Mouse (Mus musculus): Measurements from ENCODE around the gene Gpr3. TPM values are rescaled to one million over a fixed set of nuclear protein-coding genes. Genes with fewer than 3 reads are reported as not detected.
A peak's percentile ranks its signal among the peaks of the same experiment; 100 is the strongest.

The Gpr3 gene
- polyA plus RNA-seq, 1 experiment from 2014 or later = not detected

DNA sequence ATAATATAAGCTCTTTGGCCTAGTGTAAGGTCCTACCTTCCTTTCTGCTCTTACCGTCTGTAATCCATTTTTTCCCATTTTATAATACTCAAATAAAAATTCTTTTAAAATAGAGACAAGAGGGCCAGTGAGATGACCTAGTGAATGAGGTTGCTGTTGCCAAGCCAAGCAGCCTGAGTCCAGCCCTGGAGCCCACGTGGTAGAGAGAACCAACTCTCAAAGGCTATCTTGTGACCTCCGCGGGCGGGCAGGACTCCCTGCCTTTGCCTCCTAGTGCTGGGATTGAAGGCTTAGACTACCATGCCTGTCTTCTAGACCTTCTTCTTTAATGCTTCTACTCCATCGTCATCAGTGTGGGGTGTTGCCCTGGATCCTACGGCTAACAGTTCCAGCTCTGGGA is 33.1 kb downstream of the Gpr3 start:
- ATAC-seq (ENCODE audit: low read depth) = no peak

DNA sequence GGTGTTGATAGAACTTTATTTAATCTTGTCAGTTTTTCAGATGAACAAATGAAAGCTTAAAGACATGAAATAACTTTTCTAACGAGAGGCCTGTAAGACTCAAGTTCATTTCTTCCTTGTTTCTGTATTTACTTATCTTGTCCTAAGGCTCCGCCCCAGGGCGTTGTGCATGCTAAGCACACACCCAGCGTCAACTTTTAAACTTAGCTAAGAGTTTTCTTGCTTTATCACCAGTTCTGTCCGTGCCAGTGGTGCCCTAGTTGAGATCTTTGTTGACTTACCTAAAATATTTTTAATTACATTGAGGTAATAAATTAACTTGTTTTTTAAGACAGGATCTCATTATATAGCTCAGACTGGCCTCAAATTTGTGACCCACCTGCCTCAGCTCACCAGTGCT is 34.0 kb downstream of the Gpr3 start:
- 26% methylated on average over 5 of the region's 5 CpGs for WGBS (ENCODE audit: insufficient replicate concordance)
- no peaks in the 10 kb centered on the region for H3K9me3 ChIP-seq (replicated peaks)
- H3K4me2 ChIP-seq = peak overlapping the region; percentile 43
- peaks cover 52% of the 10 kb centered on the region for H3K36me3 ChIP-seq
- ATAC-seq (ENCODE audit: low read depth) = peak; percentile 80
- peak overlapping the region; percentile 44 for H3K9ac ChIP-seq
- H3K4me3 ChIP-seq (replicated peaks) = no peak overlapping the region
- H3K27ac ChIP-seq = peak overlapping the region; percentile 81
- H3K4me1 ChIP-seq (replicated peaks) = peaks cover 63% of the 10 kb centered on the region
- DNase-seq = no peak
- no peaks in the 10 kb centered on the region for H3K27me3 ChIP-seq

More for the DNA sequence above, 33.1 kb downstream of the Gpr3 start:
- 87% methylated on average over 7 of the region's 7 CpGs for WGBS (ENCODE audit: insufficient replicate concordance)
- H3K4me3 ChIP-seq (replicated peaks) = no peak overlapping the region
- H3K27me3 ChIP-seq = no peaks in the 10 kb centered on the region
- H3K9ac ChIP-seq = no peak overlapping the region
- H3K27ac ChIP-seq = 0 out of 2 replicates have a peak overlapping the region, but pooled peaks have one; percentile 81
- no peak overlapping the region for H3K4me2 ChIP-seq
- no peak for DNase-seq
- H3K4me1 ChIP-seq (replicated peaks) = peaks cover 64% of the 10 kb centered on the region
- peaks cover 58% of the 10 kb centered on the region for H3K36me3 ChIP-seq
- H3K9me3 ChIP-seq (replicated peaks) = no peaks in the 10 kb centered on the region

DNA sequence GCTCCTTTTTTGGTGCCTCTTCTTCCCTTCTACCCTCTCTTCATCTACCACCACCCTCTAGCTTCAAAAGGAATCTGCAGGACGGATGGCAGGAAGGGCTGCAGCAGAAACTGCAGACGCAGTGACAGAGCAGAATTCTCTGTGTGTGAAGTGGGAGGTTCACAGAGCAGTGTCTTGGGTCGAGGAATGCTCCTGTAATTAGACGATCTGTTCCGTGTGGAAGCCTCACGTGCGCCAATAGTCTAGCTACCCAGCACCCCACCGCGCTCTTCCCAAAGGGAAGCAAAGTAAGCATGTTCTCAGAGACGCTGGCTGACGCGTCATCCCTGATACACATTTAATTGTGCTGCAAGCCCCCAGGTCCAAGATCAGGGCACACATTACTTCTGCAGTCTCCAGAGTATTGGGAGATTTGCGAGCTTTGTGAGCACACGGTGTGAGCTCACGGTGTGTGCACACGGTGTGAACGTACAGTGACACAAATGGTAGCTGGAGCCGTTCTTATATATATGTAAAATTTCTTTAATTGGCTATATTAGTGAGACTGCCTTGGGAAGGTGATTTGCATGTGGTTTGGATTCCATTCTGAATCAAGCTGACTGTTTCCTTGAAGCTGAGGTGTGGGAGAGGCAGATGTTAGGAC is 35.5 kb downstream of the Gpr3 start:
- peaks cover 49% of the 10 kb centered on the region for H3K36me3 ChIP-seq
- peak overlapping the region; percentile 81 for H3K27ac ChIP-seq
- no peak overlapping the region for H3K4me3 ChIP-seq (replicated peaks)
- peaks cover 67% of the 10 kb centered on the region for H3K4me1 ChIP-seq (replicated peaks)
- no peak for DNase-seq
- 91% methylated on average over 18 of the region's 18 CpGs for WGBS (ENCODE audit: insufficient replicate concordance)
- no peak overlapping the region for H3K4me2 ChIP-seq
- ATAC-seq (ENCODE audit: low read depth) = no peak
- no peaks in the 10 kb centered on the region for H3K27me3 ChIP-seq
- H3K9ac ChIP-seq = no peak overlapping the region
- no peaks in the 10 kb centered on the region for H3K9me3 ChIP-seq (replicated peaks)

DNA sequence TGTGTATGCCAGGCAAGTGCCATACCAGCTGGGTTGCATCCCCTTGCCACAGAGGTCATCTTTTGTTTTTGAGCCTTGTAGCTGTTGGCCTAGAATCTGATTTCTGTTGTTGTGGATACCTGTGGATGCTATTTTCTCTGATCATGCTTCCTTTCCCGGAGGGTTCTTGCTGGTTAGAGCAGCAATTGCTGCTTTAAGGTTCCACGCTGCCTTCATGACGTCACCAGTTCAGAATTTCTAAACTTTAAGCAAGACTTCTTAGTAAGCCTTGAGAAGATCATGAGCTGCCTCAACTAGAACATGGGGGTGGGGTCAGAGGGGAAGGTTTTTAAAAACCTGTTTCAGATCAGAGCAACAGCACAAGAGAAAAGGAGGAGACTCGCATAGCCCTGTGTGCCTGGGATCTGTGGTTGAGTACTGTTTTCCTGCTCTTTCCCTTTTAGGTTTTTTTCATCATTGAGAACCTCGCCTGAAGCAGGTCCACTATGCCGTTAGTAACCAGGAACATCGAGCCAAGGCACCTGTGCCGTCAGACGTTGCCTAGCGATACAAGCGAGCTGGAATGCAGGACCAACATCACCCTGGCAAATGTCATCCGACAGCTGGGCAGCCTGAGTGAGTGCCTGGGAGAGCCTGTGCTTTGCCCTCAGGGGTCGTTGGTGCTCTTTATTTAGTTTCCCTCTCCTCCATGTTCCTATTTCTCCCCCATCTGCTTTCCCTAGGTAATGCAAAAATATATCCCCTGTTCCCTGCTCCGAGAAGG is 36.2 kb downstream of the Gpr3 start:
- peaks cover 73% of the 10 kb centered on the region for H3K4me1 ChIP-seq (replicated peaks)
- H3K9ac ChIP-seq = no peak overlapping the region
- H3K36me3 ChIP-seq = peaks cover 46% of the 10 kb centered on the region

DNA sequence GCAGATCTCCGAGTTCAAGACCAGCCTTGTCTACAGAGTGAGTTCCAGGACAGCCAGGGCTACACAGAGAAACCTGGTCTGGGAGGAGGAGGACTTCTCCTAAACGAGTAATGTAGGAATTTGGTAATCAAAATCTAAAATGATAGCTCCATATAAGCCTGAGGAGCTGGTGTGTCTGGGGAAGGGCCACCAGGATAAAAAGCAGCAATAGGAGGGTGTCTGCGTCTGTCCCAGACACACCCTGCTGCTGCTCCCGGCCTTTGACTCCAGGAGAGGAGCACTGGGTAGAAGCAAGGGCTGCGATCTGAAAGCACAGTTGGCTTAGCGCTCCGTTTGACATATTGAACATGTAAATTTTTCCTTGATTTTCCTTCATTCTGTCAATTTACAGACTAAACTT is 37.1 kb downstream of the Gpr3 start:
- Histone ChIP-seq H3K36me3 (peaks cover 42% of the 10 kb centered on the region), H3K27me3 (no peaks in the 10 kb centered on the region), H3K4me2 (no peak overlapping the region), H3K27ac (no peak overlapping the region; the same call in 1 of the 2 replicates), H3K4me1 (replicated peaks) (peaks cover 82% of the 10 kb centered on the region), H3K9ac (no peak overlapping the region), H3K9me3 (replicated peaks) (no peaks in the 10 kb centered on the region), H3K4me3 (replicated peaks) (no peak overlapping the region)
- DNase-seq (no peak), ATAC-seq (ENCODE audit: low read depth) (no peak)
- WGBS (ENCODE audit: insufficient replicate concordance) = 67% methylated on average over 7 of the region's 7 CpGs

More for the DNA sequence above, 36.2 kb downstream of the Gpr3 start:
- no peak for ATAC-seq (ENCODE audit: low read depth)
- peak overlapping the region; percentile 34 for H3K27ac ChIP-seq
- no peaks in the 10 kb centered on the region for H3K9me3 ChIP-seq (replicated peaks)
- DNase-seq = no peak
- no peak overlapping the region for H3K4me3 ChIP-seq (replicated peaks)
- H3K27me3 ChIP-seq = no peaks in the 10 kb centered on the region
- 79% methylated on average over 14 of the region's 14 CpGs for WGBS (ENCODE audit: insufficient replicate concordance)
- no peak overlapping the region for H3K4me2 ChIP-seq

DNA sequence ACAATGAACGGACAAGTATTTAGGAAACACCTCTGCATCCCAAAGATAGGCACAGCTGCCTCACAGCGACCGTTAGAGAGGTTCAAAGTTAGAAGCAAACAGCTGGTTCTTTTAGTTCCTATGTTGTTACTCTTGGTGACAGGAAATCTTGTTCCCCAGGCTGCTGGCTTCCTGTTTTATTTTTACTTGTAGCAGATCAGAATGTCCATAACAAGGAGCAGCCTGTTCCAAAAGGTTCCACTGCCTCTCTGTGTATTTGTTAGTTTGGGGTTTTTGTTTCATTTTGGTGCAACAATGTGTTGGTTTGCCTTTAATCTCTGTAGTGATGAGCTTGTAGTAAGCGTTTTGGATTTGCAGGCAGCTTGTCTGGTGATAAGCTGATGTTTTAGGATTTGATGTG is 38.0 kb downstream of the Gpr3 start:
- no peak for ATAC-seq (ENCODE audit: low read depth)
- Histone ChIP-seq H3K36me3 (peaks cover 33% of the 10 kb centered on the region), H3K4me2 (peak overlapping the region; percentile 28; the same call in 1 of the 2 replicates), H3K9me3 (replicated peaks) (no peaks in the 10 kb centered on the region), H3K4me1 (replicated peaks) (peaks cover 86% of the 10 kb centered on the region), H3K27me3 (no peaks in the 10 kb centered on the region), H3K9ac (no peak overlapping the region), H3K4me3 (replicated peaks) (no peak overlapping the region), H3K27ac (peak overlapping the region; percentile 56)
- WGBS (ENCODE audit: insufficient replicate concordance) = 26% methylated on average over 4 of the region's 4 CpGs
- DNase-seq = no peak

DNA sequence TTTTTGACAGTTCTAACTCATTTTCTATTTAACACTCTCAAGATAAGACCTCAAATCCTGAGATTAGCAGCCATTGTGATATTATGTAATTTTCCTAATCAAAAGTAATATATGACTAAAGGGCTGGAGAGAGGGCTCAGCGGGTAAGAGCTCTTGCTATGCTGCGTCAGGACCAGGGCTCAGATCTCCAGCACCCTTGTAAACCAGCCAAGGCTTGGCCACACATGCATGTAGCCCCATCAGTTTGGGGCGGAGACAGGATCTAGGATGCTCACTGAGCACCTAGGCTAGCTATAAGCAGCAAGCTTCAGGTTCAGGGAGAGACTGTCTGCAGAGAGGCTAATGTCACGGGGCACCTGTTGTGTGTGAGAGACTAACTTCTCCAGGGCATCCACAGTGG is 39.9 kb downstream of the Gpr3 start:
- DNase-seq (no peak), ATAC-seq (ENCODE audit: low read depth) (no peak)
- Histone ChIP-seq H3K4me1 (replicated peaks) (peaks cover 72% of the 10 kb centered on the region), H3K27me3 (no peaks in the 10 kb centered on the region), H3K36me3 (peaks cover 20% of the 10 kb centered on the region), H3K27ac (no peak overlapping the region), H3K9me3 (replicated peaks) (no peaks in the 10 kb centered on the region), H3K4me3 (replicated peaks) (no peak overlapping the region), H3K4me2 (no peak overlapping the region), H3K9ac (no peak overlapping the region)
- 88% methylated on average over 4 of the region's 4 CpGs for WGBS (ENCODE audit: insufficient replicate concordance)

DNA sequence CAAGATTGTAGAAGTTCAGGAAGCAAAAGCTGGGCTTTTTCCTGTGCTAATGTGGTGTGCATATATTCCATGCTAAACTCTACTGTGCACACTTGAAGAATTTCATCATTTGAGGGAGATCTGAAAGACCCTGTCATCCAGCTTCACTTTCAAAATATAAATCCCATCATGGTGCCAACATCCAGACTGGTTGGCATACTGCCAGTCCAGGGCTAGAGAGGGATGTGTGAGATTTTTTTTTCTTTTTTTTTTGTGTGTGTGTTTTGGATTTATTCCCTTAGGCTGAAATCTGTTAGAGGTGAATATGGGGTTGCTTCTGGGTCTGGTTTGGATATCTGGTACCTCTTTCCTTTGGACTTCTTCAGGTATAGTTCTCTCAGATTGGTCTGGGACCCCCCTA is 41.7 kb downstream of the Gpr3 start:
- Histone ChIP-seq H3K27me3 (no peaks in the 10 kb centered on the region), H3K9me3 (replicated peaks) (no peaks in the 10 kb centered on the region), H3K4me2 (no peak overlapping the region), H3K9ac (no peak overlapping the region), H3K4me1 (replicated peaks) (peaks cover 61% of the 10 kb centered on the region), H3K4me3 (replicated peaks) (no peak overlapping the region), H3K27ac (peak overlapping the region; percentile 29; the same call in 1 of the 2 replicates), H3K36me3 (peaks cover 14% of the 10 kb centered on the region; the same call in 1 of the 2 replicates)
- DNase-seq (no peak), ATAC-seq (ENCODE audit: low read depth) (no peak)

DNA sequence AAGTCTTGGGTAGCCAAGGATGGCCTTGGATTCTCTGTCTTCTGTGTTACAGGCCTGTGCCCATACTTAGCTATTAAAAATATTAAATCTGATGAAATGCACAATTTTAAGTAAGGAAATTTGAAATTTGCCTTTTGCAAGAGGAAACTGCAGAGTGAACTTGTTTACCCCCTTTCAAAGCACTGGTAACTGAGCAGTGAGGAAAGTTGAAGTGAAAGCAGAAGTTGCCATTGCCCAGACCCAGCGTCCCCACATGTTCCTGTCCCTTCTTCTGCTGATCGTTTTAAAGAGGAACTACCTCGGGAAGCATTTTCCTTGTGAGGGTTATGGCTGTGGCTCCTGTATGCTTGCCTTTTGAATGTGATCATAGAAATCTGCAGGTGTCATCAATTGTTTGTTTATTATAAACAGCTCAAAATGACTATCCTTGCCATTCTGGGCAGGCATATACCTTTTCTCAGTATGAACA is 42.2 kb downstream of the Gpr3 start:
- Histone ChIP-seq H3K27ac (peak overlapping the region; percentile 65), H3K4me1 (replicated peaks) (peaks cover 57% of the 10 kb centered on the region), H3K4me3 (replicated peaks) (no peak overlapping the region), H3K4me2 (peak overlapping the region; percentile 23), H3K9me3 (replicated peaks) (no peaks in the 10 kb centered on the region), H3K36me3 (peaks cover 16% of the 10 kb centered on the region; the same call in 1 of the 2 replicates), H3K27me3 (no peaks in the 10 kb centered on the region), H3K9ac (no peak overlapping the region)
- WGBS (ENCODE audit: insufficient replicate concordance) = 21% methylated on average over 3 of the region's 3 CpGs
- DNase-seq (no peak), ATAC-seq (ENCODE audit: low read depth) (no peak)

DNA sequence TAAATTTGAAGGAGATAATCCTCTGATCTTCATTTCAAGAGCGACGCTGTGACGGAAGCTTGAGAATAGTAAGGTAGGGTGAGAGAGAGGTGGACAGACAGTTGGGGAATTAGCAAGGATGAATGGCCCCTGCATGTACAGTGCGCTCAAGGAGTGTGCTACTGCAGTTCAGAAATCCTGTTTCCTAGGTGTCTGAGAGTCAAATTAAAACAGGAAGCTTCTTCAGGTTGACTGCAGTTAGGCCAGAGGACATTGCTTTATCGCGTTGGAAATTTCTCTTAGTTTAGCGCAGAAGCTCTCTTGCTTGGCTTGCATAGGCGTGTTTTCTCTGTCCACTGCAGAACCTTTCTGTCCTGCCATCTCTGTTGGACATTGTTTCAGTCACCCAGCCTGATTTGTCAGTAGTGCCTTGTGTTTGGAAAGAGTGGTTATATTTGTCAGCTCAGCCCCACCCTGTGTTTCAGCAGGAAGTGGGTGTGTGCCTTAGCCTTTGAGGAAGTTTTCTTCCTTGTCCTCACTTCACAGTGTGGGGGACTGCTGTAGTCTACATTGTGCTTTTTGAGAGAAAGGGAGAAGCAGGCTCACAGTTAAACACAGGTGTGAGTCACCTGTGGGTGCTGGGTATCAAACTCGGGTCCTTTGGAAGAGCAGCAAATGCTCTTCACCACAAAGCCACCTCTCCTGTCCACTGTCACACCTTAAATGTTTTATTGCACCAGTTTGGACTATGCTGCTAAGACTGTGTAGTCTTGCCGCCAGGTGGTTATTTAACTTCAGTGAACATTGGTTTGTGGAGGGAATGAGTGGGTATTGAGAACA is 42.9 kb downstream of the Gpr3 start:
- Histone ChIP-seq H3K9ac (no peak overlapping the region), H3K27ac (peak overlapping the region; percentile 65), H3K4me2 (peak overlapping the region; percentile 23), H3K36me3 (peaks cover 21% of the 10 kb centered on the region; the same call in 1 of the 2 replicates), H3K4me1 (replicated peaks) (peaks cover 54% of the 10 kb centered on the region), H3K27me3 (no peaks in the 10 kb centered on the region), H3K4me3 (replicated peaks) (no peak overlapping the region), H3K9me3 (replicated peaks) (no peaks in the 10 kb centered on the region)
- WGBS (ENCODE audit: insufficient replicate concordance) = 39% methylated on average over 10 of the region's 10 CpGs
- DNase-seq (no peak), ATAC-seq (ENCODE audit: low read depth) (peak; percentile 43; the same call in 1 of the 2 replicates)

DNA sequence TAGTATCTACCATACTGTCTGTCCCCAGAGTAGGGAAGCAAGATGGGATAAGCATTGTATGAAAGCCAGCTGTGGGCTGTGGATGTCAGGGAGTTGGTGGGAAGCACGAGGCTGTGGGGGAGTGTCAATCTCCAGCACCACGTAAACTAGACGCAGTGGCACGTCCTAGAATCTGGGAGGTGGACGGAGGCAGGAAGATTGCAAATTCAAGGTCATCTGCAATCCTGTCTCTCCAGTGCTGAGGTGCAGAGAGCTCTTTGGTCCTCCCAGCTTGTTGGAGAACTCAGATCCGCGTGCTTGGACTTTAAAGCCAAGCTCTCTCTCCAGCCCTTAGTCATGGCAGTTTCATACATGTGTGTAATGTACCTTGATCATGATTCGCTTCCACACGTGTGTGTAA is 45.6 kb downstream of the Gpr3 start:
- H3K27ac ChIP-seq = no peak overlapping the region
- H3K27me3 ChIP-seq = no peaks in the 10 kb centered on the region
- no peak overlapping the region for H3K9ac ChIP-seq
- WGBS (ENCODE audit: insufficient replicate concordance) = 81% methylated on average over 9 of the region's 9 CpGs
- peaks cover 24% of the 10 kb centered on the region; the same call in 1 of the 2 replicates for H3K36me3 ChIP-seq
- no peak overlapping the region for H3K4me3 ChIP-seq (replicated peaks)
- DNase-seq (no peak), ATAC-seq (ENCODE audit: low read depth) (no peak)
- no peaks in the 10 kb centered on the region for H3K9me3 ChIP-seq (replicated peaks)
- peaks cover 47% of the 10 kb centered on the region for H3K4me1 ChIP-seq (replicated peaks)
- no peak overlapping the region for H3K4me2 ChIP-seq

All from liver, embryonic 13.5 days (tissue).